Comparison of ENCODE assay signal across 12 mouse cellular contexts in genomic region chr2:130408194-130408593, GRCm38 (mm10). TPM values are rescaled to one million over a fixed set of nuclear protein-coding genes. Genes with fewer than 3 reads are reported as not detected.
DNase-seq lines count a peak whose midpoint lies in the region; ATAC-seq lines count a peak whose summit lies in the region.
"Had no signal": no experiment of that assay in that cellular context is flagged by ENCODE, and none has a peak within 500 bp of the region (broad histone marks: within the 10 kb centered on the region; RNA-seq: fewer than 3 reads in every experiment).

No protein-coding gene starts in this region.

- peak; percentile 52 for DNase-seq in forebrain, embryonic 10.5 days (ENCODE audit: extremely low spot score, low spot score)
- peak; percentile 27 for DNase-seq in 3T3-L1 (ENCODE audit: low read depth, low spot score)
- DNase-seq in embryonic facial prominence, embryonic 14.5 days (ENCODE audit: low spot score): peak; percentile 85
- DNase-seq in frontal cortex, adult 2 months (ENCODE audit: extremely low spot score in 1 of 2, low spot score in 1 of 2): no peak
- DNase-seq in cerebellum, adult 9-11 months: no peak
- DNase-seq: lung, adult 2 months had no signal

- peak overlapping the region; percentile 12; the same call in 1 of the 2 replicates for H3K27ac ChIP-seq in forebrain, embryonic 10.5 days
- no peak overlapping the region for H3K27ac ChIP-seq in forebrain, embryonic 12.5 days
- H3K27ac ChIP-seq in embryonic facial prominence, embryonic 14.5 days (replicated peaks; ENCODE audit: low read depth, low read length): peak overlapping the region; percentile 23; the same call in 1 of the 2 replicates
- peak overlapping the region; percentile 67; the same call in 1 of the 2 replicates for H3K27ac ChIP-seq in limb, embryonic 12.5 days

- H3K4me3 ChIP-seq in forebrain, embryonic 10.5 days: no peak overlapping the region
- no peak overlapping the region for H3K4me3 ChIP-seq in forebrain, embryonic 12.5 days (replicated peaks)
- H3K4me3 ChIP-seq in embryonic facial prominence, embryonic 14.5 days (ENCODE audit: low read depth, low read length): no peak overlapping the region
- H3K4me3 ChIP-seq in limb, embryonic 12.5 days (replicated peaks): no peak overlapping the region

- H3K36me3 ChIP-seq in forebrain, embryonic 10.5 days (replicated peaks): no peaks in the 10 kb centered on the region
- H3K36me3 ChIP-seq in forebrain, embryonic 12.5 days (replicated peaks): no peaks in the 10 kb centered on the region
- no peaks in the 10 kb centered on the region for H3K36me3 ChIP-seq in embryonic facial prominence, embryonic 14.5 days (ENCODE audit: control insufficient read depth, insufficient read depth, low read length)
- no peaks in the 10 kb centered on the region for H3K36me3 ChIP-seq in limb, embryonic 12.5 days

- 17% methylated on average over 6 of the region's 6 CpGs for WGBS in forebrain, embryonic 10.5 days
- 19% methylated on average over 6 of the region's 6 CpGs for WGBS in forebrain, embryonic 12.5 days
- 5% methylated on average over 6 of the region's 6 CpGs for WGBS in embryonic facial prominence, embryonic 14.5 days
- 11% methylated on average over 6 of the region's 6 CpGs for WGBS in limb, embryonic 12.5 days

- H3K4me1 ChIP-seq in forebrain, embryonic 10.5 days: peaks cover 25% of the 10 kb centered on the region
- peaks cover 11% of the 10 kb centered on the region; the same call in 1 of the 2 replicates for H3K4me1 ChIP-seq in forebrain, embryonic 12.5 days
- peaks cover 17% of the 10 kb centered on the region for H3K4me1 ChIP-seq in embryonic facial prominence, embryonic 14.5 days (ENCODE audit: control insufficient read depth, insufficient read depth, low read length)
- H3K4me1 ChIP-seq in limb, embryonic 12.5 days (replicated peaks): peaks cover 24% of the 10 kb centered on the region

- H3K4me2 ChIP-seq in forebrain, embryonic 12.5 days: no peak overlapping the region
- no peak overlapping the region for H3K4me2 ChIP-seq in embryonic facial prominence, embryonic 14.5 days (ENCODE audit: low read depth, low read length)
- no peak overlapping the region; the same call in 1 of the 2 replicates for H3K4me2 ChIP-seq in limb, embryonic 12.5 days

- H3K9me3 ChIP-seq in forebrain, embryonic 10.5 days: no peaks in the 10 kb centered on the region
- no peaks in the 10 kb centered on the region for H3K9me3 ChIP-seq in forebrain, embryonic 12.5 days
- H3K9me3 ChIP-seq in embryonic facial prominence, embryonic 14.5 days (ENCODE audit: control insufficient read depth, low read length): no peaks in the 10 kb centered on the region
- H3K9me3 ChIP-seq in limb, embryonic 12.5 days: no peaks in the 10 kb centered on the region

- peaks cover 56% of the 10 kb centered on the region for H3K27me3 ChIP-seq in forebrain, embryonic 10.5 days (ENCODE audit: poor library complexity, severe bottlenecking)
- peaks cover 25% of the 10 kb centered on the region for H3K27me3 ChIP-seq in forebrain, embryonic 12.5 days
- no peaks in the 10 kb centered on the region for H3K27me3 ChIP-seq in embryonic facial prominence, embryonic 14.5 days (replicated peaks; ENCODE audit: control insufficient read depth, insufficient read depth, low read length)
- peaks cover 3% of the 10 kb centered on the region; the same call in 1 of the 2 replicates for H3K27me3 ChIP-seq in limb, embryonic 12.5 days

- no peak for ATAC-seq in forebrain, embryonic 12.5 days (ENCODE audit: low FRiP score)
- ATAC-seq in embryonic facial prominence, embryonic 14.5 days (ENCODE audit: low read depth): peak; percentile 69
- ATAC-seq in limb, embryonic 12.5 days (ENCODE audit: insufficient number of reproducible peaks, insufficient read depth, low FRiP score, low TSS enrichment, low read depth): peak; percentile 13; the same call in 1 of the 2 replicates
- ATAC-seq in megakaryocyte, adult 5-6 weeks (ENCODE audit: poor library complexity, severe bottlenecking): no peak

- H3K9ac ChIP-seq in forebrain, embryonic 12.5 days: no peak overlapping the region
- no peak overlapping the region for H3K9ac ChIP-seq in embryonic facial prominence, embryonic 14.5 days (ENCODE audit: low read depth, low read length)
- no peak overlapping the region for H3K9ac ChIP-seq in limb, embryonic 12.5 days (replicated peaks)

RNA-seq across cellular contexts. Expression of gene Tmem239, which starts 1.9 kb away (rescaled TPM):
- not detected in 2 replicates for polyA plus RNA-seq in forebrain, embryonic 10.5 days (2016; fragmentation: Nextera tagmentation; extraction: Ambion mirVana)
- polyA plus RNA-seq in forebrain, embryonic 12.5 days (2016; fragmentation: Nextera tagmentation; extraction: Ambion mirVana): 0.15 TPM in 1 of 2 replicates, not detected in the other
- not detected in 2 replicates for polyA plus RNA-seq in embryonic facial prominence, embryonic 14.5 days (2014; fragmentation: Nextera tagmentation; extraction: Ambion mirVana)
- not detected in 2 replicates for polyA plus RNA-seq in limb, embryonic 12.5 days (2016; fragmentation: Nextera tagmentation; extraction: Ambion mirVana)
- not detected in 2 replicates for polyA plus RNA-seq in frontal cortex, adult 2 months (2012; rRNA removed)
- not detected in 2 replicates for total RNA-seq in megakaryocyte, adult 5-6 weeks (2015)
- total RNA-seq in megakaryocyte, adult 5-6 weeks (2017): not detected in 2 replicates
- total RNA-seq: layer of hippocampus, adult 18-20 months had no signal
- polyA plus RNA-seq: heart, embryonic 16.5 days; lung, adult 2 months; neural tube, embryonic 14.5 days had no signal

RNA-seq across cellular contexts. Expression of gene 1700020A23Rik, which starts 3.1 kb away (rescaled TPM):
- polyA plus RNA-seq in forebrain, embryonic 10.5 days (2016; fragmentation: Nextera tagmentation; extraction: Ambion mirVana): 0.21 and 0.32 TPM in 2 replicates
- polyA plus RNA-seq in forebrain, embryonic 12.5 days (2016; fragmentation: Nextera tagmentation; extraction: Ambion mirVana): not detected in 2 replicates
- not detected in 2 replicates for polyA plus RNA-seq in embryonic facial prominence, embryonic 14.5 days (2014; fragmentation: Nextera tagmentation; extraction: Ambion mirVana)
- not detected in 2 replicates for polyA plus RNA-seq in limb, embryonic 12.5 days (2016; fragmentation: Nextera tagmentation; extraction: Ambion mirVana)
- polyA plus RNA-seq in frontal cortex, adult 2 months (2012; rRNA removed): not detected in 2 replicates
- not detected in 2 replicates for total RNA-seq in megakaryocyte, adult 5-6 weeks (2015)
- not detected in 2 replicates for total RNA-seq in megakaryocyte, adult 5-6 weeks (2017)
- total RNA-seq: layer of hippocampus, adult 18-20 months had no signal
- polyA plus RNA-seq: heart, embryonic 16.5 days; lung, adult 2 months had no signal

RNA-seq across cellular contexts. Expression of gene Gm28372, which starts 3.2 kb away (rescaled TPM):
- polyA plus RNA-seq in forebrain, embryonic 10.5 days (2016; fragmentation: Nextera tagmentation; extraction: Ambion mirVana): 0.07 TPM in 1 of 2 replicates, not detected in the other
- polyA plus RNA-seq in forebrain, embryonic 12.5 days (2016; fragmentation: Nextera tagmentation; extraction: Ambion mirVana): not detected in 2 replicates
- not detected in 2 replicates for polyA plus RNA-seq in embryonic facial prominence, embryonic 14.5 days (2014; fragmentation: Nextera tagmentation; extraction: Ambion mirVana)
- polyA plus RNA-seq in limb, embryonic 12.5 days (2016; fragmentation: Nextera tagmentation; extraction: Ambion mirVana): 0.11 and 0.18 TPM in 2 replicates
- polyA plus RNA-seq in frontal cortex, adult 2 months (2012; rRNA removed): not detected in 2 replicates
- not detected in 2 replicates for total RNA-seq in megakaryocyte, adult 5-6 weeks (2015)
- not detected in 2 replicates for total RNA-seq in megakaryocyte, adult 5-6 weeks (2017)
- total RNA-seq: layer of hippocampus, adult 18-20 months had no signal
- polyA plus RNA-seq: heart, embryonic 16.5 days; lung, adult 2 months had no signal

RNA-seq across cellular contexts. Expression of gene Cpxm1, which starts 10.8 kb away (rescaled TPM):
- 36.7 and 41.8 TPM in 2 replicates for polyA plus RNA-seq in forebrain, embryonic 10.5 days (2016; fragmentation: Nextera tagmentation; extraction: Ambion mirVana)
- 26.2 and 28.4 TPM in 2 replicates for polyA plus RNA-seq in forebrain, embryonic 12.5 days (2016; fragmentation: Nextera tagmentation; extraction: Ambion mirVana)
- 94.8 and 106 TPM in 2 replicates for polyA plus RNA-seq in embryonic facial prominence, embryonic 14.5 days (2014; fragmentation: Nextera tagmentation; extraction: Ambion mirVana)
- 91.6 and 100 TPM in 2 replicates for polyA plus RNA-seq in limb, embryonic 12.5 days (2016; fragmentation: Nextera tagmentation; extraction: Ambion mirVana)
- polyA plus RNA-seq in frontal cortex, adult 2 months (2012; rRNA removed): 14.2 and 16.3 TPM in 2 replicates
- 0.18 and 0.25 TPM in 2 replicates for total RNA-seq in megakaryocyte, adult 5-6 weeks (2015)
- 0.37 and 0.53 TPM in 2 replicates for total RNA-seq in megakaryocyte, adult 5-6 weeks (2017)

RNA-seq across cellular contexts. Expression of gene Vps16, which starts 15.9 kb away (rescaled TPM):
- 110 and 122 TPM in 2 replicates for polyA plus RNA-seq in forebrain, embryonic 10.5 days (2016; fragmentation: Nextera tagmentation; extraction: Ambion mirVana)
- 133 and 137 TPM in 2 replicates for polyA plus RNA-seq in forebrain, embryonic 12.5 days (2016; fragmentation: Nextera tagmentation; extraction: Ambion mirVana)
- 51.6 and 66.0 TPM in 2 replicates for polyA plus RNA-seq in embryonic facial prominence, embryonic 14.5 days (2014; fragmentation: Nextera tagmentation; extraction: Ambion mirVana)
- 121 and 133 TPM in 2 replicates for polyA plus RNA-seq in limb, embryonic 12.5 days (2016; fragmentation: Nextera tagmentation; extraction: Ambion mirVana)
- 98.1 and 115 TPM in 2 replicates for polyA plus RNA-seq in frontal cortex, adult 2 months (2012; rRNA removed)
- 74.6 and 102 TPM in 2 replicates for total RNA-seq in megakaryocyte, adult 5-6 weeks (2015)
- 96.7 and 99.6 TPM in 2 replicates for total RNA-seq in megakaryocyte, adult 5-6 weeks (2017)

Comparison
In these comparisons a context has a peak if more than half of its experiments do, and no peak if none do; other contexts are left out.
1. DNase-seq: peak in forebrain, embryonic 10.5 days (single experiment), 3T3-L1 (single experiment) and embryonic facial prominence, embryonic 14.5 days (single experiment); none in frontal cortex, adult 2 months (0 of 2) and cerebellum, adult 9-11 months (single experiment).
2. ATAC-seq: peak in embryonic facial prominence, embryonic 14.5 days (single experiment) and limb, embryonic 12.5 days (single experiment); none in forebrain, embryonic 12.5 days (single experiment) and megakaryocyte, adult 5-6 weeks (single experiment).